In the genomic region with DNA sequence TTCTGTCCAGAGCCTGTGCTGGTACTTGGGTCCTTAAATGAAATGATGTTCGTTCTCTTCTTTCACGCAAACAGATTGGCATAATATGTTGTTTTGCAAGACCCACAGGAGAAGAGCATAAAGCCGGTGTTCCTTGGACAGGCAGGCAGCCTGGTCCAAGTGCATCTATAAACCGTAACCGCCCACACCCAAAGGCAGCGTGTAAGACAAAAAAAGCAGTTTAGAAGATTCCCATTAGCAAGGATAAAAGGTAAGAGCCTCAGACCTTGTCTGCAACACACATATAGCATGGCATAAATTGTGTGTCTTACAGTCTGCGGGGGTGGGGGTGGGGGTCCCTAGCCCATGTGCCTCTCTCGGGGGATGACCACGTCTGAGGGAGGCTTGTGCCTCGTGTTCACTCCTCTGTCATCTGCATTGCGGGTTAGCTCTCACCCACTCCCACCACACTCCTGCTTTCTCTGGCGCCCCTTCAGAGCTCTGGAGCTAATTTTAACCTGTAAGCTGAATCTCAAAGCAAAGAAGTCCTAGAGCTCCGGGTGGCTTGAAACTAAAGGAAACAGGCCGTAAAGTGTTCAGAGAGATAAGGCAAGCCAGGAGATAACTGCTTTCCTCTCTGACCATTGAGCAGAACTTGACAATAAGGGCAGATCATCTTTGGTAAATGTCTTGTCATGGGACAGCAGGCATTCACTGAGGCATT, we compare ENCODE assay signal across 8 mouse cellular contexts. TPM values are rescaled to one million over a fixed set of nuclear protein-coding genes. Genes with fewer than 3 reads are reported as not detected.
A peak's percentile ranks its signal among the peaks of the same experiment; 100 is the strongest.
DNase-seq lines count a peak whose midpoint lies in the region; ATAC-seq and TF ChIP-seq lines count a peak whose summit lies in the region.

No protein-coding gene starts in this region.

- no peak for TF ChIP-seq POLR2A in olfactory bulb, adult 2 months (IDR thresholded peaks at IDR 0.05; ENCODE audit: insufficient read depth, low read depth, low read length)
- TF ChIP-seq POLR2A in lung, adult 2 months (IDR thresholded peaks at IDR 0.05; ENCODE audit: borderline replicate concordance, extremely low read depth, low read depth, low read length), result no peak

- peak overlapping the region; percentile 80; the same call in 1 of the 2 replicates for H3K27ac ChIP-seq in forebrain, embryonic 11.5 days (ENCODE audit: low read depth, low read length)
- H3K27ac ChIP-seq in olfactory bulb, adult 2 months (ENCODE audit: insufficient read depth, low read depth, low read length), result peak overlapping the region; percentile 15; the same call in 1 of the 2 replicates
- no peak overlapping the region for H3K27ac ChIP-seq in kidney, embryonic 14.5 days (ENCODE audit: low read depth, low read length)

- peaks cover 24% of the 10 kb centered on the region for H3K4me1 ChIP-seq in forebrain, embryonic 11.5 days (replicated peaks; ENCODE audit: control insufficient read depth, insufficient read depth, low read length)
- peaks cover 20% of the 10 kb centered on the region for H3K4me1 ChIP-seq in olfactory bulb, adult 2 months (ENCODE audit: control insufficient read depth, insufficient read depth, low read length)
- peaks cover 12% of the 10 kb centered on the region; the same call in 1 of the 2 replicates for H3K4me1 ChIP-seq in kidney, embryonic 14.5 days (ENCODE audit: control insufficient read depth, insufficient read depth, low read length)
- peaks cover 9% of the 10 kb centered on the region for H3K4me1 ChIP-seq in lung, adult 2 months (ENCODE audit: control insufficient read depth, insufficient read depth, low read length)

- intact Hi-C loops in left cerebral cortex, postnatal 10 days (cut with DNase I), result loop anchor here (5.0 kb wide), 1 partner anchor 48 kb away; a partner anchor contains a TSS

- peak overlapping the region; percentile 36; the same call in 1 of the 2 replicates for H3K4me2 ChIP-seq in forebrain, embryonic 11.5 days (ENCODE audit: low read depth, low read length, severe bottlenecking)
- H3K4me2 ChIP-seq in kidney, embryonic 14.5 days (replicated peaks; ENCODE audit: low read depth, low read length), result no peak overlapping the region

- 58% methylated on average over 14 of the region's 14 CpGs for WGBS in forebrain, embryonic 11.5 days
- 24% methylated on average over 14 of the region's 14 CpGs for WGBS in olfactory bulb, adult 2 months
- WGBS in kidney, embryonic 14.5 days, result 46% methylated on average over 14 of the region's 14 CpGs
- WGBS in lung, adult 2 months, result 51% methylated on average over 14 of the region's 14 CpGs

- no peak overlapping the region for H3K4me3 ChIP-seq in forebrain, embryonic 11.5 days (ENCODE audit: low read depth, low read length)
- no peak overlapping the region for H3K4me3 ChIP-seq in olfactory bulb, adult 2 months (ENCODE audit: insufficient read depth, low read depth, low read length)
- no peak overlapping the region for H3K4me3 ChIP-seq in kidney, embryonic 14.5 days (ENCODE audit: low read length)
- H3K4me3 ChIP-seq in lung, adult 2 months (replicated peaks; ENCODE audit: extremely low read depth, low read depth, low read length), result no peak overlapping the region

- TF ChIP-seq CTCF in olfactory bulb, adult 2 months (IDR thresholded peaks at IDR 0.05; ENCODE audit: insufficient read depth, low read depth, low read length), result no peak
- no peak for TF ChIP-seq CTCF in lung, adult 2 months (IDR thresholded peaks at IDR 0.05; ENCODE audit: insufficient read depth, low read length)

- peak; percentile 35 to 49 for DNase-seq in layer of hippocampus, adult 18-20 months (ENCODE audit: low spot score in 2 of 2)
- no peak for DNase-seq in layer of hippocampus, postnatal 36 days
- DNase-seq in forebrain, embryonic 11.5 days (ENCODE audit: low spot score), result no peak
- DNase-seq in left cerebral cortex, postnatal 10 days (ENCODE audit: extremely low spot score in 1 of 2, low spot score in 2 of 2), result peak; percentile 57 to 63
- DNase-seq in kidney, postnatal 14 days, result no peak
- no peak for DNase-seq in lung, adult 2 months

- H3K9me3 ChIP-seq in forebrain, embryonic 11.5 days (ENCODE audit: control insufficient read depth, low read length), result no peaks in the 10 kb centered on the region
- H3K9me3 ChIP-seq in kidney, embryonic 14.5 days (ENCODE audit: control insufficient read depth, low read length), result no peaks in the 10 kb centered on the region

- no peaks in the 10 kb centered on the region for H3K27me3 ChIP-seq in forebrain, embryonic 11.5 days (ENCODE audit: control insufficient read depth, insufficient read depth, low read length)
- H3K27me3 ChIP-seq in kidney, embryonic 14.5 days (ENCODE audit: control insufficient read depth, insufficient read depth, low read length), result no peaks in the 10 kb centered on the region

- H3K36me3 ChIP-seq in forebrain, embryonic 11.5 days (ENCODE audit: control insufficient read depth, insufficient read depth, low read length), result no peaks in the 10 kb centered on the region
- H3K36me3 ChIP-seq in kidney, embryonic 14.5 days (ENCODE audit: control insufficient read depth, insufficient read depth, low read length), result no peaks in the 10 kb centered on the region

- ATAC-seq in forebrain, embryonic 11.5 days (replicated peaks; ENCODE audit: low FRiP score), result no peak
- ATAC-seq in kidney, embryonic 14.5 days (ENCODE audit: low FRiP score, low TSS enrichment), result no peak

- no peak overlapping the region; the same call in 1 of the 2 replicates for H3K9ac ChIP-seq in forebrain, embryonic 11.5 days (ENCODE audit: low read length)
- H3K9ac ChIP-seq in kidney, embryonic 14.5 days (ENCODE audit: low read depth, low read length), result no peak overlapping the region

RNA-seq across cellular contexts. Expression of a gene that starts 29.7 kb away (rescaled TPM):
- total RNA-seq in layer of hippocampus, adult 18-20 months (2021), result 10 to 100 TPM; 21.5 to 22.5 TPM
- total RNA-seq in layer of hippocampus, postnatal 36 days (2021), result 10 to 100 TPM; 20.3 to 21.1 TPM
- 12.2 and 12.9 TPM in 2 replicates for polyA plus RNA-seq in forebrain, embryonic 11.5 days (2014; fragmentation: Nextera tagmentation; extraction: Ambion mirVana)
- total RNA-seq in left cerebral cortex, postnatal 10 days (2021), result 10 to 100 TPM; 12.1 to 12.2 TPM
- not detected in 2 replicates for polyA plus RNA-seq in olfactory bulb, adult 2 months (2012; ENCODE audit: insufficient read depth, insufficient read length, low replicate concordance, missing spikeins)
- polyA plus RNA-seq in kidney, embryonic 14.5 days (2014; fragmentation: Nextera tagmentation; extraction: Ambion mirVana), result 12.8 and 21.5 TPM in 2 replicates
- polyA plus RNA-seq in lung, adult 2 months (2012; rRNA removed), result 23.2 and 24.3 TPM in 2 replicates

RNA-seq across cellular contexts. Expression of a gene that starts 49.2 kb away (rescaled TPM):
- 10 to 100 TPM; 86.0 to 88.0 TPM for total RNA-seq in layer of hippocampus, adult 18-20 months (2021)
- 10 to 100 TPM; 89.2 to 90.1 TPM for total RNA-seq in layer of hippocampus, postnatal 36 days (2021)
- 12.5 and 15.3 TPM in 2 replicates for polyA plus RNA-seq in forebrain, embryonic 11.5 days (2014; fragmentation: Nextera tagmentation; extraction: Ambion mirVana)
- total RNA-seq in left cerebral cortex, postnatal 10 days (2021), result 10 to 100 TPM; 75.6 to 75.7 TPM
- polyA plus RNA-seq in olfactory bulb, adult 2 months (2012; ENCODE audit: insufficient read depth, insufficient read length, low replicate concordance, missing spikeins), result 568 TPM in 1 of 2 replicates, not detected in the other
- polyA plus RNA-seq in kidney, embryonic 14.5 days (2014; fragmentation: Nextera tagmentation; extraction: Ambion mirVana), result 15.1 and 21.1 TPM in 2 replicates
- 17.1 and 17.7 TPM in 2 replicates for polyA plus RNA-seq in lung, adult 2 months (2012; rRNA removed)

Comparison
In these comparisons a context has a peak if more than half of its experiments do, and no peak if none do; other contexts are left out.
1. DNase-seq: peak in layer of hippocampus, adult 18-20 months (2 of 2) and left cerebral cortex, postnatal 10 days (2 of 2); none in layer of hippocampus, postnatal 36 days (0 of 2), forebrain, embryonic 11.5 days (single experiment), kidney, postnatal 14 days (single experiment) and lung, adult 2 months (single experiment).
2. RNA of a gene that starts 29.7 kb away (polyA plus RNA-seq): 23.2 to 24.3 TPM in lung, adult 2 months, 12.8 to 21.5 TPM in kidney, embryonic 14.5 days and 12.2 to 12.9 TPM in forebrain, embryonic 11.5 days; not detected in olfactory bulb, adult 2 months; every median in the first group is over 10 times any median in the second.